Mouse (Mus musculus): ENCODE data around the gene Necab2.
A peak's percentile ranks its signal among the peaks of the same experiment; 100 is the strongest.

Necab2 gene

GRCm38 (mm10) chr8:119520102-119520501, 73.6 kb downstream of the Necab2 start:
- peak; percentile 43 for DNase-seq (ENCODE audit: low spot score)
